Mouse (Mus musculus) sigmoid colon, adult 10 weeks (tissue): ENCODE measurements around the gene Ifi35. TPM values are rescaled to one million over a fixed set of nuclear protein-coding genes. Genes with fewer than 3 reads are reported as not detected.

Source experiments
- polyA plus RNA-seq: library from polyadenylated mRNA; stranded (reverse); fragments of 350-450 nt; fragmentation: Illumina TruSeq; extraction: RNeasy Lipid Tissue Mini Kit (QIAGEN cat#74804); gene quantifications from one replicate; pipeline ENCODE4 v1.2.3, GENCODE M21; 2014; ENCODE audit warnings: low read depth, low replicate concordance

Ifi35 gene
- polyA plus RNA-seq = 2.3 TPM

GRCm38 (mm10) chr11:101448274-101448746 is at the start of gene Ifi35:
TSS of gene Ifi35 (plus strand) at chr11:101448407.

DNA sequence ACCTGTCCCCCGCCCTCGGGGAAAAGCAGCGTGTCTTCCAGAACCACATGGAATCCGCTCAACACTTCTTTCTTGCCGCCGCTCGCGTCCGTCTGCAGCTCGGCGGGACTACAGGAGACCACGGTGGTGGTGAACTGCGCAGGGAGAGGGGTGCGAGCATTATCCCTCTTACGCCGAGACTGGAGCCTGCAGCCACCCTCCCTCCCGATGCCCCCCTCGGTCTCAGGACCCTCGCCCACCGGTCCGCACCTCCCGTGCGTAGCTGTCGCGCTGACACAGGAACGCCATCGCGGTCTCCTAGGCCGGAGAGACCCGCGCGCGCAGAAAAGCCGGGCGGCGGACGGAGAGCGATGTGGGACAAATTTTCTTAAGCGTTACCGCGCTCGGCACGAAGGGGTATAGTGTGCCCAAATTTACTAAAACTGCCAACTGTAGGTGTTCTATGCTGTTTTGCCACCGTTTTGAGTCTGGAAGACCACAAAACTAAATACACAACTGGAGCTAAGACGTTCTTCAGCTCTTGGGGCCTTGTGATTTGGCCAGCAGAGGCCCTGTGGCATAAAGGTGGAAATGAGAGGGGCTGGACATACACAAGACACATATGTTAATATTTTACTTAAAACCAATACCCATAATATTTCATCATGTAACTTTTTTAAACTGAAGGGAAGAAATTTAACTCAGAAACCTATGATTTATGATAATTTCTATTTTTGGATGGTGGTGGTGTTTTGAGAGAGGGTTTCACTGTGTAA is 30.9 kb upstream of the Ifi35 start, which contains the start of gene Aarsd1:
Gene Aarsd1, minus strand, starts transcription at position 515 of the 755 bp plus-strand sequence.

GRCm38 (mm10) chr11:101424105-101424851 is 23.9 kb upstream of the Ifi35 start, which contains the start of gene Gm27029:
TSS of gene Gm27029 (minus strand) at chr11:101424796.

DNA sequence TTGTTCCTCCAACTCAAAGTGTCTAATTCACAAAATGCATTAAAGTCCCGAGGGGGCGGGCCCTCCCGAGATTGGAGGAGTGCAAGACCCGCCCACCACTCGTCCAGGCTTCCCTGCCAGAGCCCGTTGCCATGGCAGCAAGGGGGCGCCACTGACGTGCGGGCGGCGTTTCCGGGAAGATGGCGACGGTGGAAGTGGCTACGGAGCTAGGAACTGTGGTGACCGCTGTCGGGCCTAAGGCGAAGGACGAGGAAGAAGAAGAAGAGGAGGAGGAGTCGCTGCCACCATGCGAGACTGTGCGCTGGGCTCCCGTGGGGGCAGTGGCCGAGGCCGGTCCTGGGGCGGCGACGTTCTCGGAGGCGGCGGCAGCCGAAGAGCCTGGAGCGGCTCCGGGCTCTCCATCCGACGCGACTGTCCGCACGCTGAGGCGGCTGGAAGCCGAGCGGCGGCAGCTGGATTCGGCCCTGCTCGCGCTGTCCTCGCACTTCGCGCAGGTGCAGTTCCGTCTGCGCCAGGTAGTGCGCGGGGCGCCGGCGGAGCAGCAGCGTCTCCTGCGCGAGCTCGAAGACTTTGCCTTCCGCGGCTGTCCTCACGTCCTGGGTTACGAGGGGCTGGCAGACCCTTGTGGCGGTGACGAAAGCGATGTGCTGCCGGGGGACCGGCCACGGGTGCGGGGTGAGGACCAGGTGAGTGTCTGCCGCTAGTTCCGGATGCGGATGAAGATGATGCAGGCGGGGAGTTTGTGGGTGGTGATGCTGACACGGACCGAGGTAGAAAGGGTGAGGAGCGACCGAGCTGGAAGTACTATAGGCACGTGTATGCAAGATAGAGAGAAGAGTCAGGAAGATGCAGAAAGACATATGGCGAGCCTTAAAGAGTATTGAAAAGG is 23.0 kb upstream of the Ifi35 start, which contains the start of the genes Rundc1 and Ptges3l:
Gene Rundc1, plus strand, starts transcription at position 161 of the 889 bp plus-strand sequence.
Gene Ptges3l, minus strand, starts transcription at position 409 of the 889 bp plus-strand sequence.

DNA sequence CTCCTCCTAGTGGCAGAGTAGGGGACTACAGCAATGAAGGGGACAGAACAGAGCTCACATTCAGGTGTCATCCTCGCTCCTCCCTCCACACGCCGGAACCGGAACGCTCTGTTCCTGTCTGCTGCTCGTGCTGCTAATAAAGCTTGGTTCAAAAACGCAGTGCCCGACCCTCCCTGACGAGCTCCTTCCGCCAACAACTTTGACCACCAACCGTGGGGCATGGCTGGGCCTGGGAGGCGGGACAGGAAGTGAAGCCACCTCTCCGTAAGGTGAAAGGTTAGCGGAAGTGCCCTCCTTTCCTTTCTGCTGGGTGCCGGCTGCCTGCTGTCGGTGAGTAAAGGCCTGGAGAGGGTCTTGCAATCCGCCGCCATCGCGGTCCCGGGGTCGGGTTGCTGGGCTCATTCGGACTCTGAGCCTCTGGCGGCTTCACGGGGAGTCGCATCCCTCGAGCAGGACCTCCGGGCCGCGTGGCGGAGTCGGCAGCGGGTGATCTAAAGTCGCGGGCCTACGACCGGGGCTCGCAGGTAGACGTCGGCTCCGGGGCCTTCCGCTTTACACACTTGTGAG is 6.0 kb upstream of the Ifi35 start, which contains the start of gene Rpl27:
Gene Rpl27, plus strand, starts transcription at position 172 of the 567 bp plus-strand sequence.

GRCm38 (mm10) chr11:101464211-101465100 is 16.2 kb downstream of the Ifi35 start, which contains the start of gene Rnd2:
TSS of gene Rnd2 (plus strand) at chr11:101464999.

DNA sequence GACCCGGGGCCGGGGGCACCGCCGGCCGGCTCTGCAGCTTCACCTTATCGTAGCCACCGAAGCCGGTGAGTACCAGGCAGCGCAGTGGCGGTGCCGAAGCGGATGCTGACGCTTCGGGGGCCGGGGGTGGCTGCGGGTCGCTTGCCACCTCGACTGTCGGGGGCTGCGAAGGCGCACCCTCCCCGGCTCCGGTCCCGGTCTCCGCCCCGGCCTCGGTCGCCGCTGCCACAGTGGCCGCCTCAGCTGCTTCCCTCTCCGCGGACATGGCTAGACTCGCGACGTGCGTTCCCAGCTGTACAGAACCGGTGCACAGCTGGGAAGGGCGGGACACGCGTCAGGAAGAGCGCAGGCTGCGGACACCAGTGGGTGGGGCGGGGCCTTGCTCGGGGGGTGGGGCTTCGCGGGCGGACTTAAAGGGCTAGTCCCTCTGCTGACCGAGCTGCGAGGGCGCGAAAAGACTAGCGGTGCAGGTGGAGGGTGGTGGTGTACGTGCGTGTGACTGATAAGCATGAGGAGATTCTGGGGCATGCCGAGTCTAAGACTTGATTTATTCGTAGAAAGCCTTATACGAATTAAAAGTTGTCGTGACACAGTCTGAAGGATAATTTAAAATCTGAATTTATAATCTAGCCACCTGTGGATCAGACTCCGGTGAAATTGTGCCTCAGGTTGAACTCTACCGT is 17.8 kb downstream of the Ifi35 start, which contains the start of gene Vat1:
Gene Vat1, minus strand, starts transcription at position 362 of the 683 bp plus-strand sequence.

Other genes starting within 250 kb of the Ifi35 start
- gene Ezh1, start 221.9 kb upstream of the Ifi35 start, polyA plus RNA-seq = 48.0 TPM
- 4.3 TPM for gene Ramp2, start 202.4 kb upstream of the Ifi35 start, polyA plus RNA-seq
- 81.9 TPM for gene Vps25, start 194.7 kb upstream of the Ifi35 start, polyA plus RNA-seq
- 1.0 TPM for gene Wnk4, start 187.8 kb upstream of the Ifi35 start, polyA plus RNA-seq
- gene Cntd1, start 169.4 kb upstream of the Ifi35 start, polyA plus RNA-seq = 8.1 TPM
- gene Coa3, start 169.3 kb upstream of the Ifi35 start, polyA plus RNA-seq = 9.6 TPM
- 138 TPM for gene Becn1, start 146.1 kb upstream of the Ifi35 start, polyA plus RNA-seq
- 161 TPM for gene Psme3, start 132.2 kb upstream of the Ifi35 start, polyA plus RNA-seq
- 0.38 TPM for gene Aoc2, start 123.3 kb upstream of the Ifi35 start, polyA plus RNA-seq
- gene Aoc3, start 117.8 kb upstream of the Ifi35 start, polyA plus RNA-seq = 15.5 TPM
- not detected for gene G6pc, start 80.8 kb upstream of the Ifi35 start, polyA plus RNA-seq
- gene Aarsd1, start 30.8 kb upstream of the Ifi35 start, polyA plus RNA-seq = 5.4 TPM
- not detected for gene Gm27029, start 23.6 kb upstream of the Ifi35 start, polyA plus RNA-seq
- 3.9 TPM for gene Rundc1, start 23.3 kb upstream of the Ifi35 start, polyA plus RNA-seq
- gene Ptges3l, start 23.1 kb upstream of the Ifi35 start, polyA plus RNA-seq = 4.9 TPM
- 57.4 TPM for gene Rpl27, start 6.1 kb upstream of the Ifi35 start, polyA plus RNA-seq
- 3.3 TPM for gene Rnd2, start 16.6 kb downstream of the Ifi35 start, polyA plus RNA-seq
- gene Vat1, start 17.8 kb downstream of the Ifi35 start, polyA plus RNA-seq = 1.4 TPM
- 5.3 TPM for gene Brca1, start 103.5 kb downstream of the Ifi35 start, polyA plus RNA-seq
- gene Nbr1, start 103.7 kb downstream of the Ifi35 start, polyA plus RNA-seq = 237 TPM
- 18.5 TPM for gene Tmem106a, start 133.8 kb downstream of the Ifi35 start, polyA plus RNA-seq
- not detected for gene Gm11634, start 150.8 kb downstream of the Ifi35 start, polyA plus RNA-seq
- 0.47 TPM for gene Rdm1, start 178.8 kb downstream of the Ifi35 start, polyA plus RNA-seq
- 3.4 TPM for gene Arl4d, start 217.1 kb downstream of the Ifi35 start, polyA plus RNA-seq